Mouse (Mus musculus) G1E (cell line): ENCODE data around the gene Clic4.

Experiments
- CTCF ChIP-seq: IDR thresholded peaks from 2 replicates; pipeline ENCODE4 v1.5.1; 2012; ENCODE audit warnings: low read depth, low read length, inconsistent platforms, mixed read lengths
- GATA1 ChIP-seq: IDR thresholded peaks from 2 replicates; pipeline ENCODE4 v1.6.1; 2012; ENCODE audit warnings: borderline replicate concordance, low read length, inconsistent platforms, mixed read lengths
- POLR2AphosphoS5 ChIP-seq: IDR thresholded peaks from 2 replicates; pipeline ENCODE4 v1.6.1; 2012; ENCODE audit warnings: low read depth, low read length, inconsistent platforms; ENCODE audit not compliant: insufficient replicate concordance
- TAL1 ChIP-seq: conservative IDR thresholded peaks from 2 replicates; pipeline ENCODE4 v1.6.1; 2012; ENCODE audit warnings: low read depth, low read length, inconsistent platforms, mixed read lengths

- no peak for TF ChIP-seq CTCF
- no peak for TF ChIP-seq GATA1
- no peak for TF ChIP-seq TAL1
- TF ChIP-seq POLR2AphosphoS5: no peak
Observed at GRCm38 (mm10) chr4:135302261-135302660, 29.6 kb upstream of the Clic4 start.
